Mouse (Mus musculus): ENCODE results near the gene Tsacc. TPM values are rescaled to one million over a fixed set of nuclear protein-coding genes. Genes with fewer than 3 reads are reported as not detected.
"Not testable (repeated sequence)": the region's sequence is repeated elsewhere in the genome, so short reads cannot be mapped to it uniquely, and the experiment has no call there.

Gene Tsacc
- 1 to 10 TPM; 8.7 to 9.5 TPM for total RNA-seq (2021)
- long read RNA-seq, experiment 1, partial matches to known transcripts: 2 of 7 reads
- long read RNA-seq, experiment 1, other reads (novel, unspliced or antisense): 2 of 7 reads
- long read RNA-seq, experiment 2, partial matches to known transcripts: 0 of 4 reads
- long read RNA-seq, experiment 2, other reads (novel, unspliced or antisense): 1 of 4 reads

DNA sequence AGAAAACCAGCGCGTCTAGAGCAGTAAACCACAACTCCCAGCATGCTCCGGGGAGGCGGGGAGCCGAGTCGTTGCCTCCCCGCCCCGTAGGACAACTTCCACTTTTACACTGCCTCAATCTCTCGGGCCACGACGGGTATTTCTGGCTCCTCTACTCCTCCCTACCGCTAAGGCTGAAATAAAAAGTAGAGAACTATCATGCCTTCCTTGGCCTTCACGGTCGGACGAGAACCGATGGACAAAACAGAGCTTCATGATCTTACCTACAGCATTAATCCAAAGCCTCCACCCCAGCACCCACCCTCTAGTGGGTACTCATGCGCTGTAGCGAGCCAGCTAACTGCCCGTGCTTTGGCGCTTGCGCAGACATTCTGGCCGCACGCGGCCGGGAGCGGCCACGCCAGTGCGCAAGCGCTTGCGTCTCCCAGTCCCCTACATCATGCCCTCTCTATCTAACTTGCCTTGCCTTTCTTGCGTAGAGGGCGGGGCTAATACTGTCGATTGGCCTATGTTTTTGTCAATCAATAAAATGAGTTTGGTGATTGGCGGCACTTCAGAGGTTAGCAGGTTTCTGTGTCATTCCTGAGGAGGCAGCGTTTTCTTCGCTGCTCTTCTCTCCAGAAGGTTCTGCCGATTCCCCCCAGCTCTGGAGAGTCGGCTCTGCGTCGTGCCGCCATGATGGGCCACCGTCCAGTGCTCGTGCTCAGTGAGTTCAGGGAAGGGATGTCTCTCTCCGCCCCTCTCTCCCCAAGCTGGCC, at the start of gene Tsacc, which contains the start of gene Cct3:
Gene Tsacc (minus strand): TSS at position 439 of the 758 bp plus-strand sequence.
Gene Cct3 (plus strand): TSS at position 556 of the 758 bp plus-strand sequence.
- DNase-seq: peak; percentile 94

DNA sequence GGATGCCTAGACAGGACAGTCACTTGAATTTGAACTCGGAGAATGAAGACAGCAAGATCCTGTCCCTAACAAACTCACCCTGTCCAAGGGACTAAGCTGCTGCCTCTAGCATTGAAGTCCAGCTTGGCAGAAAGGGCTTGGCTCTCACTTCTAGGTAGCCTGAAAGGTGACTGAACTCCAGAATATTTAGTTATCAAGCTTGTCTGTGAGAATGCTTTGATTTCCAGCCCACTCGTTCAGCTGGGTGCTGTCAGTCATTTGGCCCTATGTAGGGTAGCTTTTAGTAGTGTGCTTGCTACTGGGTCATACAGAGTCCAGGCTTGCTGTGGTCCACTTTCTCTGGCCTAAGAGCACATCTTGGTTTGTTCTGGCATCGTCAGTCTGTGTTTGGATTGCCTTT, 42.2 kb upstream of the Tsacc start:
- DNase-seq: no peak

DNA sequence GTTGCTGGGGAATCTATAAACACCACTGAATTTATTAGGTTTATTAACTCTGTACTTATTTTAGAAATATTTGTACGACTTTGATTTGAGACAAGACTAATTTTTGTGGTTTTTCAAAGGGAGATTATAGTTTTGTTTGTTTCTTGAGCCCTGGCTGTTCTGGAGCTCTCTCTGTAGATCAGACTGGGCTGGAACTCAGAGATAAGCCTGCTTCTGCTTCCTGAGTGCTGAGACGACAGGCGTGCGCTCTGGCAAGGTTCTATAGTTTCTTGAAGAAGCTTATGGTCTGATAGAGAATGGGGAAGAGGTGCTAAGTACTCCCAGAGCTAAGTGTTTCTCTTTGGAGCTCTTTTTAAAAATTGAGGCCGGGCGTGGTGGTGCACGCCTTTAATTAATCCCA, 41.5 kb upstream of the Tsacc start:
- no peak for DNase-seq

DNA sequence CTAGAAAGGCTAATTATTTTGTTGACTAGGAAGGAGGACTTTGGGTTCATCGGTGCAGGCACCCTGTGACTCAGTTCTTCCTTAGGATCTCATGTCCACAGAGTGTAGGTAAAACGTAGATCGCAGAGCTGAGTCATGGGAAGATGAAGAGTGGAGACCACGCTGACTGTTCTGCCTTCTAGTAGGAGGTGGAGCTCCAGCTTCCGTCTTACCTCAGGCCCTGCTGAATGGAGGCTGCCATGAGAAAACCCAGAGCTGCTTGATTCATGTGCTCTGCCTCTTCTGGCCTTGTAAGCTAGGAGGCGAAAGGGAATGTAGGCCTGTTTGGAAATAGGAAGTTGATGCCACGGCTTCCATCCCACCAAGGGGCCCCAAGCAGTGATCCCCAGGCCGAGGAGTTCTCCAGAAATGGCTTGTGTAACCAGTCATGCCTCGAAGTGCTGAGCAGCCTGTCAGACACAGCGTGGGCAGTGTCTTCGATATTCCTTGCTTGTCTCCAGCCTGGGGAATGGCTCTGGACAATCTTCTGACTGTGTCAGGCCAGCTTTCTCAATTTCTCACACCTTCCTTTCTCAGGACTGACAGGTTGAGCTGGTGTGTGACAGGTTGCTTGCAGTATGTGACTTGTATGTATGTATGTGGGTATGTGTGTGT, 40.7 kb upstream of the Tsacc start:
- DNase-seq: no peak

DNA sequence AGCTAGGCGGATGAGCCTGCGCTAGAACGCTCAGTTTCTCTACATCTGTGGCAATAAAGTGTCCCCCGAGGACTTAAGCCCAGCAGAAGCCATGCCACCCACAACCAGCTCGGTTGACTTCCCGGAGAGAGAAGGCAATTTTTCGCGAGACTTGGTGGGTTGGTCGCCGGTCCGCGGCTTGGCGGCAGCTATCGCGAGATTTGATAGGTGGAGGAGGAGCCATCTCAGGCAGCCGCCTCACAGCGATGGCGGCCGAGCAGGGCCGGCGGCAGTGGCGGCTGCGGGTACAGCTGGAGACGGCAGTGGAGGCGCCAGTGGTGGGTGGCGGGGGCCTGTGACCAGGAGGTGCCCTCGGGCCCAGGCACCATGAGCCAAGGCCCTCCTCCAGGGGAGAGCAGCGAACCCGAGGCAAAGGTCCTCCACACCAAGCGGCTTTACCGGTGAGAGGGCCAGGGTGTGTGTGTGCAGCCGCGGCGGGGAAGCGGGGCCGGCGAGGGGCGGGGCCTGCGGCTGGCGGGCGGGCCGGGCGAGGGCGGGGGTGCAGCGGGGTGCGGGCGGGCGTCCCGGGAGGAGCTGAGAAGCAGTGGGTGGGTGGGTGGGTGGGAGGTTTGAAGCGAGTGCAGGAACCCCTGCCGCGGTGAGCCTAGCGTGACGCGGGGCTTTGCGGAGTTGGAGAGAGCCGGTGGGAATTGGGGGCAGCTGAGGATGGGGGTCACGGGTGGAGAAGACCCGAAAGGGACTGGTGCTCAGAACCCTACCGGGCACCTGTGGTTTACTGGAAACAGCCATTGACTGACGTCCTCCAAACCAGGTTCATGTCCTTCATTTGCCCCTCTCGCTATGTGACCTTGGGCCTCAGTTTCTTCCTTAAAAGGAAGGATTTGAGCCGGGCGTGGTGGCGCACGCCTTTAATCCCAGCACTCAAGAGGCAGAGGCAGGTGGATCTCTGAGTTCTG, 39.5 kb upstream of the Tsacc start, which contains the start of the genes Tmem79 and Smg5:
Gene Tmem79 (minus strand): TSS at position 91 of the 956 bp plus-strand sequence.
Gene Smg5 (plus strand): TSS at position 203 of the 956 bp plus-strand sequence.
- DNase-seq: peak; percentile 95

DNA sequence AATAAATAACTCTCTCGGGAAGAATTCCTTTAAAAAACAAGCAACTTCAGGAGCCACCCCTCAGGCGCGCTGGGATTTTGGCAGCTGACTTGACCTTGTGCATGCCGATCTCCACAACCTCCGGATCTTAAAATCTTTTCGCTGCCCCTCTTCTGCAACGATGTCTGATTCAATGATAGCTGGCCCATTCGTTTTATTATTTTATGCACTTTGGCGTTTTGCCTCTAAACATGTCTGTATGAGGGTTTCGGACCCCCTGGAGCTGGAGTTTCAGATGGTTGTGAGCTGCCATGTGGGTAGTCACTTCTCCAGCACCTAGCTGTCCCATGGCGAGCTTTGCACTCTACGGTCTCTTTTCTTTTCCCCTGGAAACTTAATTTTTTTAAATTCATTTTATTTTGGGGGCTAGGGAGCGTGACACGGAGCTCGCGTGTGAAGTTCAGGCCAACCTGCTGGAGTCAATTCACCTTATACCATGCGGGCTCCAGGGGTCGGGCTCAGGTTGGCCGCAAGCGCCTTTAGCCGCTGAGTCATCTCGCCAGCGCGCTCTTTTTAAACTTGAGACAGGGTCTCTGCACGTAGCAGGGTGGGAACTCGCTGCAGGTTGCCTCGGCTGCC, 38.7 kb upstream of the Tsacc start:
- no peak for DNase-seq

DNA sequence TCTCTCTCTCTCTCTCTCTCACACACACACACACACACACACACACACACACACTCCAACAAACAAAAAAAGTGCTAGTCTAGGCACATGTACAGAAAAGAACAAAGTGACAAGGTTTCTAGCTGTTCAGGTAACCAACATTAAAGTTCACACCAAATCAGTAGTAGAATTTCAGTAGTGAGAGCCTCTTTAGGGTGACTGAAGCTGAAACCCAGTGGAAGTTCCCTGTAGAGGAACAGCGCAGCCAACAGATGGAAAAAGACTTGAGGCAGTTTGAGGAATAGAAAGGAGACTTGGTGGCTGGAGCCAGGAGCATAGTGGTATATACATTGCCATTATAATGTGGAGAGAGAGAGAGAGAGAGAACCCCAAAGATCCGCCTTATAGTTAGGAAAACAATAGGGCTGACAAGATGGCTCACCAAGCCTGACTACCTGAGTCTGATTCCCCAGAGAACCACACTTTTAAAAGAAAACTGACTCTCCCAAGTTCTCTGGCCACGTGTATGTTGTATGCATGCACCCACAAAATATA, 38.2 kb upstream of the Tsacc start:
- no peak for DNase-seq

DNA sequence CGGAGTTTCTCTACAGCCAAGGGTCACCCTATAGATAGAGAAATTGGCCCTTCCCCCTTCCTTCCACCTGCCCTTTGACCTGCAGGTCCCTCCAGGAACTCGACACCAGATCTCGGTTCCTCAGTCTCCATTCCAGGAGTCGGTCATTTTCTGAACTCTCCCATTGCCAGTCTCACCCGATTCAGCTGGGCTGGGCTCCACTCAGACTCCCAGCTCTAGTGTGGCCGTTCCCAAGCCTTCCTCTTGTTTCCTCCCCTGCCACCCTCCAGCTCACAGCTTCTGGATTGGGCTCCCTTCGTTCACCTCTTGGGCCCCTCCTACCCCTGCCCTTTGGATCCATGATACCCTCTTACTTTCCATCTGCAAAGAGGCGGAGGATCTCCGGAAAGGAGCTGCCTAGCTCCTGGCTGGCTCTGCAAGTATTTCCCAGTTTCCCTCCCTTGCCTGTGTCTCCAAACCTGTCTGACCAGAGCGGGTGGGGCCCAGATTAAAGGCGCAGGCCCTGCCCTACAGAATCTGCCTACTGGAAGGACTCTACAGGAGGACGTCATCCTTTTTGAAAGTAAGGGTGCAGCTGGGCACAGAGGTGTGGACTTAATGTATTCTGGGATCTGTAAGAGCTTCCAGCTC, 37.3 kb upstream of the Tsacc start:
- DNase-seq: no peak

DNA sequence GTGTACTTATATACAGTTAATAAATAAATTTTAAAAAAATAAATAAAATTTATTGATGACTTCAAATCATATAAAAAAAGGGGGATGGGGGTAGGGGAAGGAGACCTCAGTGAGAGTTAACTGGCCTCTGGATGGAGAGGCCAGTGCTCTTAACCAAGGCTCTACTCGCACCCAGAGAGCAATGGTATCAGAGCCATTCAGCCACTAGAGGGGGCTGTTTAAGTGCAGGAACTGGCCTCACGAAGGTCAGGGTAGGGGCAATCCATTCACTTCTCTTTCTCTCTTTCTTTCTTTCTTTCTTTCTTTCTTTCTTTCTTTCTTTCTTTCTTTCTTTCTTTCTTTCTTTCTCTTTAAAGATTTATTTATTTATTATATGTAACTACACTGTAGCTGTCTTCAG, 34.5 kb upstream of the Tsacc start:
- peak; percentile 47 for DNase-seq

DNA sequence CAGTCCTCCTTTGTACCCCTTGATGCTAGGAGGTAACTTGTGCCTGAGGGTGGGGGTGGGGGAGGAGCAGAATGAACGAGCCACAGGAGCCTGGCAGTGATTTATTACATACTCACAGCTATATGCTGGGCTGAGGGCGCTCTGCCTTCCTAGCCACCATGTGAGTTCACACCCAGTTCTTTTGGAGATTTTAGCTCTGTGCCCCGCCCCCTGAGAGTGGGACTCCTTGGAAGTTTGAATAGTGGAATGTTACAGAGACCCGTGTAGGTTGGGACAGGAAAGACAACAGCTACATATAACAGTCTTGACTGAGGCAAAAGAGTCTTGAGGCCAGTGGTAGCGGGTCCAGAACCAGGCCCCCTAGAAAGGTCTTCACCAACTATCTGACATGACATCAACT, 32.2 kb upstream of the Tsacc start:
- DNase-seq: no peak

DNA sequence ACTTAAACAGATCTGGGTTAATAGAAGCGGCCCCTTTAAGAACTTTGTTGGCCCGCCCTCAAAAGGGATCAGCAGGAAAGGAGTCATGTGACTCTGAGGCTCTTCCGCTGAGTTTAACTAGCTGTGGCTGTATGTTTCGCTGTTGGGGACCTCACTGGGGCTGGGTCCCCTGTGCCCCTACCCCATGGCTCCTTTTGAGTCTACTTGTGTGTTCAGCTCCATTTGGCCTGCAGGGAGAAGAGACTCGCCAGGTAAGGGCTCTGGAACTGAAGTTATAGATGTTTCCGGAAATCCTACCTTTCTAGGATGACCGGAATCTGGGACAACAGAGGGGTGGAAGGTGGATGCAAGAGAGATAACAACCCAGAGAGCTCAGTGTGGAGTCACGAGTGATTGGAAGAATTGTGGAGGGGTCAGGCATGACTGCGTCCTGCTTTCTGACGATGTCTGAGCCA, 28.2 kb upstream of the Tsacc start, which contains the start of gene Glmp:
Gene Glmp (plus strand): TSS at position 73 of the 455 bp plus-strand sequence.
- DNase-seq: peak; percentile 60

DNA sequence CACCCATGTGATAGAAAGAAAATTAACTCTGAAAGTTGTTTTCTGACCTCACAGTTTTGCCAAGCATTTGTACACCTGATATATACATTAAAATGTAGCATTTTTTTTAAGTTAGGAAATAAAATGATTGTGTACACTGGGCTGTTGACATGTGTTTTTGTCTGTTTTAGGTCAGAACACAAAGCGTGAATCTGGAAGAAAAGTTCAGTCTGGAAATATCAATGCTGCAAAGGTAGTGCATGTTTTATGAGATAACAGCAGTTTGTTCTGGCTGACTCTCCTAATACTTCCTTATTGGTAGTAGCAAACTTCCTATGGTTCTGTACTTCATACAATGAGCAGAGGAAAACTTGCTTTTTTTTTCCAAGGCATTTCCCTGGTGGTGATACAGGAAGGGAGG, 2.4 kb upstream of the Tsacc start:
- no peak for DNase-seq

DNA sequence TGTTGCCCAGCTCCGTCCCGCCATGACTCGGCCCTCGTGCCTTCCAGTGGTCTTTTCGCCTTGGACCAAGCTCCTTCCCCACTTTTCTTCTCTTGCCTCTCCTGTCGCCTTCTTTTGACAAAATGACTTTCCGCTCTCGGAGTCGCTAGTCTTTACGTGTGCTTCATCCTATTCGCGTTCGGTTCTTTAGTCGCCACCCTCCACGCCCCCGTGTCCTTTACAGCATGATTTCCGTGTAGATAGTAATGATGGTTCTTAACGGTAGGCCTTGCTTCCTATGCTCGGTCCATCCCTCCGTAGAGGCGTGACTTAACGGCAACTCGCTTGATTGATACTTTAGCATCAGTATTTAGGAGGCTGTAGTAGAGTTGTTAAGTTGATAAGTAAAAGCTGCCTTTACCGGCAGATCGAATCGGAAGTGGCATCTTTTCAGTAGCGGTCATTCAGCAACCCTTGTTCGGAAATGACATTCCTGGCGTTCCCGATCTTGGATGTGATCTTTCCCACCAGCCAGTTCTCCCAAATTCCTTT, 587 bp upstream of the Tsacc start:
- no peak for DNase-seq

DNA sequence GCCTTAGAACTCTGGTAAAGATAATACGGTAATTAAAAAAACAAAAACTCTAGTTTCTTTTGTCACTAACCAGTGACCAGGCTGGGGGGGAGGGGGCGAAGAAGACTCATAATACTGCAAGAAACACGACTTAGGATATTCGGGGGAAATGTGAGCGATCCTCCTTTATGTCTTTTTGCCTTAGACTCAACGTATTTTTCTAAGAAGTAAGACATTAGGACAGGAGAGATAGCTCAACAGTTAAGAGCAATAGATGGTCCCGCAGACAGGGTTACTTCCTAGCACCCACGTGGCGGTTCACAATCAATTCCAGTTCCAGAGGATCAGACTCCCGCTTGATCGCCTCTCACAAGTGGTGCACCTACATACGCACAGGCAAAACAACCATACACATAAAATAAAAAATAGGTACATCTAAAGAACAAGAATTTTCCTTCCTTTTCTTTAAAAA, 664 bp downstream of the Tsacc start:
- no peak for DNase-seq

DNA sequence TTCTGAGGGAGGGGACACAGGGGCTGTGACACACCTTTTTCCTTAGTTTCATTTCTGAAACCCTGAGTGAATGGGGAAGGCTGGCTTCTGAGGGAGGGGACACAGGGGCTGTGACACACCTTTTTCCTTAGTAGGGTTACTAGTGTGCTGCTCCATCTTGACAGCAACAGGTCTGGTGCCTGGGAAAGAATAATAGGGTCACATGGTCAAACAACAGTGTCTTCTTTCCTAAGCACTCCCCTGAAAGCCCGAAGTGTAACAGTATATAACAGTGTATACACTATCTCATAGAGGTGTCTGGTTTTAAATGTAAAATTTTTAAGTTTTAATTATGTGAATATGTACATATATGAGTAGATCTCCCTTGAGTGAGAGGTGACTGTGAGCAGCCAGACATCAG, 1.5 kb downstream of the Tsacc start:
- not testable (repeated sequence) for DNase-seq

DNA sequence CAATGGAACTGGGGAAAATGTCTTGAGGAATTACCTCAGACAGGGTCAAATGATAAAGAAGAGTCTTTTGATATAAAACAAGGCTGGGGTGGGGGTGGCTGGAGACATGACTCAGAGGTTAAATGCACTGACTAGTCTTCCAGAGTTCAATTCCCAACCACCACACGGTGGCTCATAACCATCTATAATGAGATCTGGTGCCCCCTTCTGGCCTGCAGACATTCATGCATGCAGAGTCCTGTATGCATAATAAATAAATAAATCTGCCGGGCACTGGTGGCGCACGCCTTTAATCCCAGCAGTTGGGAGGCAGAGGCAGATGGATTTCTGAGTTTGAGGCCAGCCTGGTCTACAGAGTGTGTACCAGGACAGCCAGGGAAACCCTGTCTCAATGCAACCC, 4.8 kb downstream of the Tsacc start:
- DNase-seq: peak; percentile 14

DNA sequence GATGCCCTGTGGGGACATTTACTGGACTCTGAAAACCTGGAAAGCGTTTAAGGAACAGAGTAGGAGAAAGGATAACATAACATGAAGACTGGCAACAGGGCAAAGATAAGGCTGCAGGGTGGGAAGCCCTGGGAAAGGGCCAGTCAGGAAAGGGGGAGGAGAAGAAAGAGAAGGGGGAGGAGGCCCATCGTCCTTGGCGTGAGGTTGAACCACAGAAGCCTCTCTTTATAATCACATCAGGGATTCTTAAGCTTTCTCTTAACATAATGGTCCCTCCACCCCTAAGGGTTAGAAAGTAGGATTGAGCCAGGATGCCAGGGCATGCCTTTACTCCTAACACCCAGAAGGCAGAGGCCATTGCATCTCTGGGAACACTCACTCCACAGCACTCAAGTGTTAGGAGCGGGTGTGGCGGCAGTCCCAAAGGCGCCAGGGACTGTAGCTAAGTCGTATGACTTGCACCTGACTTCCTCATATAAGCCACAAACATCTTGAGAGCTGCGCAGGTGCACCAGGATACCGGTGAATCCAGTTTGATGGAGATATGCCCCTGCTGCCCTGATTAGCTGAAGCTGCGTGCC, 8.6 kb downstream of the Tsacc start:
- DNase-seq: not testable (repeated sequence)

DNA sequence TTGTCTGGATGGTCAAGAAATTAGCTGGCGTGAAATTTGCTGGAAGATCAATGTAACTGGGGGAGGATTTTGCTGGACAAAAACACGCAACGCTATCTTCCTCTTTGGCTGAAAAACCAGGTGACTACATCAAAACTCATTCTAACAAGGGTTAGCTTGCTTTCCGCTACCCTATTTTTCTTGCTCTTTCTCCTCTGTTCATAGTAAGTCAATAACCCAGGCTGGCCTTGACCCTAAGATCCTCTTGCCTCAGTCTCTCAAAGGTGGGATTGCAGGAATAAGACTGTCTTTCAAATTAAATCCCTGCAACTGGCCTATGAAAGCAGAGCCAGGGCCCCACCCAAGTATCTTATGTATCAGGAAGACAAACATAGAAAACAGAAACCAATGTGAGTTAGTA, 9.7 kb downstream of the Tsacc start, which contains the start of gene Gm38392:
Gene Gm38392 (minus strand): TSS at position 101 of the 400 bp plus-strand sequence.
- DNase-seq: no peak

DNA sequence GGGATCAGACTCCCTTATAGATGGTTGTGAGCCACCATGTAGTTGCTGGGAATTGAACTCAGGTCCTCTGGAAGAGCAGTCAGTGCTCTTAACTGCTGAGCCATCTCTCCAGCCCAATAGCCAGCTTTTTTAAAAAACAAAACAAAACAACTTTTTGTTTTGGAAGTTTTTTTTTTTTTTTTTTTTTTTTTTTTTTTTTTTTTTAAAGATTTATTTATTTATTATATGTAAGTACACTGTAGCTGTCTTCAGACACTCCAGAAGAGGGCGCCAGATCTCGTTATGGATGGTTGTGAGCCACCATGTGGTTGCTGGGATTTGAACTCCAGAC, 11.3 kb downstream of the Tsacc start:
- DNase-seq: not testable (repeated sequence)

Data from gastrocnemius, postnatal 10 days (tissue).